Mouse (Mus musculus) ZHBTc4 (cell line): ENCODE data around the gene Wnt8b.

Source experiments
- DNase-seq: peaks from one replicate; pipeline ENCODE4 v3.0.0-alpha.2; 2011; ENCODE audit warnings: low read depth, low spot score

Wnt8b gene

DNA sequence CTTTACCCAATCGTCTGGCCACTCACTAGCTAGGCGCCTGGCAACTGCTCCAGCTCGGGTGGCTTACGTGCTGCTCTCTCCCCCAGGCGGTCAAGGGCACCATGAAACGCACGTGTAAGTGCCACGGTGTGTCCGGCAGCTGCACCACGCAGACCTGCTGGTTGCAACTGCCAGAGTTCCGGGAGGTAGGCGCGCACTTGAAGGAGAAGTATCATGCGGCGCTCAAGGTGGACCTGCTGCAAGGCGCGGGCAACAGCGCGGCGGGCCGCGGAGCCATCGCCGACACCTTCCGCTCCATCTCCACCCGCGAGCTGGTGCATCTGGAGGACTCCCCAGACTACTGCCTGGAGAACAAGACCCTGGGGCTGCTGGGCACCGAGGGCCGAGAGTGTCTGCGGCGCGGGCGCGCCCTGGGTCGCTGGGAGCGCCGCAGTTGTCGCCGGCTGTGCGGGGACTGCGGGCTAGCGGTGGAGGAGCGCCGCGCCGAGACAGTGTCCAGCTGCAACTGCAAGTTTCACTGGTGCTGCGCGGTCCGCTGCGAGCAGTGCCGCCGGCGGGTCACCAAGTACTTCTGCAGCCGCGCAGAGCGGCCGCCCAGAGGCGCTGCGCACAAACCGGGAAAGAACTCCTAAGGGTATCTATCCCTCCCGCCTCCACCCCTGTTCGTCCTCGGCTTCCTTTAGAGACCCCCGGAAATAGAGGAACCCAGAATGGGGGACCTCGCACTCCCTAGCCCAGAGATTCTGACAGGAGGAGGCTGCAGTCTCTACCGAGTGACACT is 18.4 kb downstream of the Wnt8b start:
- DNase-seq = peak; percentile 57

DNA sequence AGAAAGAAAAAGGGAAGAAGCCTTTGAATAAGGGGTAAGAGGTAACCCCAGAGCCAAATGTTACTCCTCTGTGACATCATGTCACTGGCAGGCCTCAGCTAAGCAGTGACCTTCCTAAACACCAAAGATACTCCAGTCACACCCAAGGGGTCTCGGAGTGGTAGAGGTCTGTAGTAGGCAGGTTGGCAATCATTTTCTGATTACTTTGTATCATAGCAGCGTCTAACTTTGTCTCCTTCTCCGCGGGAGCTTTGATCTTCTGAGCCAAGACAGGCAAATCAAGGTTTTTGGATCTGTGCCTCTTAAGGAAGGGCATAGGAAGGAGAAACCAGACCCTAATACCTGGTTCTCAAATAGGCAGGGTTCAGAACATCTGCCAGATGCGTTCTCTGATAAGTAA is 19.3 kb downstream of the Wnt8b start:
- no peak for DNase-seq

DNA sequence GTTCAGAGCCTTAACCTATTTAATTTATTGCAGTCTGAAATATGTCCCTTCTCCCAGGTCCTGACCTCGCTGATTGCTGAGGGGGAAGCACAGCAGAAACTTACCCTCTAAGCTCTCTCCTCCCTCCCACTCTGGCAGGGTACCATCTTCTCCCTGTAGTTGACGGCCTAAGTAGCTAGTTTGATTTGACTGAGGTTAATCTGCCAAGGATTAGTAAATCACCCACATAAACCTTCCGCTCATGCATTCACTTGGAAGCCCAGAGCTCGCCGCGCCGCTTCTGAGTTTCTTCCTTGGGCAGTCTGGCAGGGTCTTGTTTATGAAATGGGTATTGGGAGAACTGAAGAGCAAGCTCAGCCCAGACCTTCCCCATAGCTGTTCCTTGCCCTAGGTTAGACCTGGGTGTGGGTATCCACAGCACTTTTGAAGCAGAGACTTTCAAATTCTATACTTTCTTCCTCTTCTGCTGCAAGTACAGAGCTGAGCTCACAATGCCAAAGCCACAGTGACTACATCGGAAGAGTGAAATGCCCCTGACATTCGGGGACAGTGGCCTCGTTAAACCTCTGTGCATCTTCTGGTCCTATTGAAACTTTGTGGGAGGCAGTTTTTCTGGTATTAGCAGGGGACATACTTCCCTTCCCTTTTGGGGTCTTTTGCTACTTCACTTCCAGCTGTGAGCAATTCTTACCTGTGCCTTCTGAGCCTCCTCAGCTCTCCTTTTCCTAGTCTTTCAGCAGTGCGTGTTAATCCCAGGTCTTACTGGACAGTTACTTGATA is 20.0 kb downstream of the Wnt8b start:
- DNase-seq = no peak

DNA sequence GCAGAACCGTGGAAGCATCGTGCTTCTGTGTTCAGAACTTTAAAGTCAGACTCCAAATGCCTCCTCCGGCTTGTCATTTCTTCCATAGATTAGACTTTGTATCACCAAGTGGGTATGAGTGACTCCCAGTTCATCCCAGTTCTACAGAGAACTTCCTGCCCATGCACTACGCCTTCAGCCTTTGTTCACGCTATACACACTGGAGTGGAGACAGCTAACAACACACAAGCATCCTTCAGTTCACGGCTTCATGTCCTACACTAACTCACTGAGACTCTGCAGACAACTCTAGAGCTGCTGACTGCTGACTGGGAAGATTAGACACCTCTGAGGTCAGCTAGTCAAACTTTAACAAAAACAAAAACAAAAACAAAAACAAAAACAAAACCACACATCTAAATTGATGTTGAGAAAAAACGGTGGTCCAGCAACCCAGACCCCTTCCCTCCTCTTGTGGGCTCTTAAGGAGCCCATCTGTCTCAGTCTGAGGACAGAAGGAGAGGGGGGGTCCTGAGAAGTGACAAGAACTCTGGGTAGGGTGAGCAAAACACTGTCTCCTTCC is 20.7 kb downstream of the Wnt8b start:
- DNase-seq = no peak

DNA sequence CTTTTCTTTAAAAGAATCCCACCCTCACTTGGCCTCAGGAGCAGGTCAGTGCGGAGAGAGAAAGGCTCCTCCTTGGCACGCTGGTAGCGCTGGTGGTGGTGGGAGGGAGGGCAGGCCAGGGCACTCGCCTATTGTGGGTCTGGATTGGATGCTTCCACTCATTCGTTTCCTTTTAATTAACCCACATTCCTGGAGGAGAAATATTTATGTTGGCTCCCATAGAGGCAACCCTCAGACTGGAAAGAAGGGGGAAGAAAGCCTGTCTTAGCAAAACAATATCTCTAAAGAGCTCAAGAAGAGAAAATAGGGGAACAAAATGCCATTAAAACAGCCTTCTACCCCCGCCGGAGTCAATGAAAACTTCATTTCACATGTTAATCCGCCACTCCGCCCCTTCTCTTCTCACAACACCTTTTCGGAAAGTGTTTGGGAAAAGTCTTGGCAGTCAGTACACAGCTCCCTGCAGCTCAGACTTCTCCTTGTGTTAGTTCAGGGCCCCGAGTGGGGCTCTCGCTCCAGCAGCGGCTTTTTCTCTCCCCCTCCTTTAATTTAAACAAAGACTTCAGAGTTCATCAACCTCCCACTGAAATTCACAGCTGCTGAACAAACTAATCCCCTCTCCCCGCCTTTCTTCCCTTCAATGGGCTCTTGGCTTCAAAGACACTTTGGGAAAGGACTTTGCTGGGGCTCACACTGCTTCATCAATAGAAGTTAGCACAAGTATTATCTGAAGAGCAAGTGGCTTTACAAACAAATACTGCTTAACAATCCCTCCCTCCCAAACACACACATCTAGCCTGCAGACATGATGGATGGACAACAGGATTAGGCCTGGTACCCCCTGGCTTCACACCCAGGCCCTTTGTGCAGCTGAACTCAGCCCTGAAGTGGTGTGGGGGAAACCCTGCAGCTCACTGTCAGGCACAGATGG is 21.5 kb downstream of the Wnt8b start:
- no peak for DNase-seq

DNA sequence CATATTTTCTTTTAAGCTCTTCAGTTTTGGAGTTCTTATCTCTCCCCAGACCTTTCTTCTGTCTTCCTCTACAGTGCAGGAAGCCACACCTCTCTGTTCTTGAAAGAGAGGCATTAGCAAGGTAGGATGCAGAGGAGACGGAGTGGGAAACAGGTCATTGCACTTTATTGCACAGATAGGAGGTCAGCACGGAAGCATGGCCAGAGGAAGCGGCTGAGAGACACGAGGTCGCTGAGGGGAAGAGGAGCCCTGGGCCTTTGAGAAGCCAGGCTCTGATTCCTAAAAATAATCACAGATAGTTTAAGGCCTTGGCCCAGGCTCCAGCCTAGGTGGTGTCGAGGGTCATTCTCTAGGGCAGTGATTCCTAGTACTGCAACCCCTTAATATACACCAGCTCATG is 22.5 kb downstream of the Wnt8b start:
- no peak for DNase-seq

DNA sequence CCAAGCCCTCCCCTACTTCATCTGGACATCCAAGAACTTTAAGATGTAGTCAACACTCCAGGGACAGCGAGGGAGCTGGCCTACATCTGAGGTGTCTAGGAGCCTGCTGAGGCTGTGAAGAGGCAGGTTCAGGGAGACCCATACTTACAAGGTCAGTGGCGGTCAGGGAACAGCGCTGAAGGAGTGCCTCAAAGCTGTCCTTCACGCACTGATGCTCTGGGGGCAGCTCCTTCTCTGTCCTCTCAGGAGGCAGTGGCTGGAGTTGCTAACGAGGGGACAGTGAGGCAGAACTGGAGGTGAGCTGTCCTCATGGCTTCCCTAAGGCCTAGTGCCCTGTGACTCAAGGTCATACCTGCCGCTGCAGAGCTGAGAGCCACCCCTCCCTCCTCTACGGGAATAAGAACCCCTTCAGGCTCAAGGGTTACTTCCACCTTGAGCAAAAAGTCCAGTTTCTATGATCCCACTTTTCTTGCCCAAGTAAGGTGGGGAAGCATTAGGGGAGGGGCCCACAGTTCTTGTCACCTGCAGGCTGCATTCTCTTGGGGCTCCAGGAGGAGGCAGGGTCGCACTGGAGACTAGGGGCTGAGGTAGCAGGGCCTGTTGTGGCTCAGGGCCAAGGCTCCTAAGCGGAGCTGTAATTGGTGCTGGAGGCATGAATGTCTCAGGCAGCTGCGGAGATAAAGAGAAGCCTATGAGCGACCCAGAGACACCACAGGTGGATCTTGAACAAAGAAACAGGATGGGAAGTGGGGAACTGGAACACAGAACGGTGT is 24.9 kb downstream of the Wnt8b start:
- DNase-seq = peak; percentile 87

DNA sequence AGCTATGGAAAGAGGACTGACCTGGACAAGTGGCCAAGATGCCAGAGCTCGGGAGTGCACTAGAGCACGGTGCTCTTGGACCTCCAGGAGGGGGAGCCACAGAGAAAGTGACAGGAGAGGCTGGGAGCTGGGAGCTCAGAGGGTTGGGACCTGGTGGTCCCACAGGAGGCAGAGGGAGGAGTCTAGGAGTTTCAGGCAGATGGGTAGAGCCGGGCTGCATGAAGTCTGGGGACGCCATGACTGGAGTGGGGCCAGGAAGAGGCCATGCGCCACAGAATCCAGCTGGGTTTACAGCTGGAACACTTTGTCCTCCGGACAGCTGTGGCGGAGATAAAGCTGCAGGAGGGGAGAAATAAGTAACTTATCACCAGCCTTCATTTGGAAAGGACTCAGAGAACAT is 25.9 kb downstream of the Wnt8b start:
- peak; percentile 83 for DNase-seq

DNA sequence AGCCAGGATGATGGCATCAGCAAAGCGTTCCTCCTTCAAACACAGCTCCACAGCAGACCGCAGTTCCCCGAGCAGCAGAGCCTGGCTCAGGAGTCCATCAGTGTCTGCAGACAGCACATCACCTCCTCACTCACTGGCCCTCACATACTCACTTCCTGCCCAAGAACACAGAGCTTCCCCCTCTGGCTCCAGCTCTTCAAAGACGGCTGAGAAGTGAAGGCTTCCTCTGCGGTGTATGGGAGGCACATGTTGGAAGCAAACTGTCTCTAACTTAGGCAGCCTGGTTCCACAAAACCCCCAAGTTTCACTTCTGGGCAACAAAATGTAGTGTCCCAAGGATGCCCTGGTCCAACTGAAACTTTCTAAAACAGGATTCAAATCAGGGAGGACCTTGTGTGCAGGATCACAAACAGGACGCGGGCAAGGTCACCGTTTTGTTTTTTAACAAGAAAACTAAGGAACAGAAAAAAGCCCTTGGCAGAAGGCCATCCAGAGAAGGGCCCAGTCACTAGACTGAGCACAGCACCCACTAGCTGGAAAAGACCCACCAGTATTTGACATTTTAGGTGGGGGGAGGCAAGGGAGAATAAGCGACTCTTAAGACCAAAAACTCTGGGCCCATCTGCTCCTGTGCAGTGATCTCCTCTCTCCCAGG is 32.4 kb downstream of the Wnt8b start:
- DNase-seq = no peak

DNA sequence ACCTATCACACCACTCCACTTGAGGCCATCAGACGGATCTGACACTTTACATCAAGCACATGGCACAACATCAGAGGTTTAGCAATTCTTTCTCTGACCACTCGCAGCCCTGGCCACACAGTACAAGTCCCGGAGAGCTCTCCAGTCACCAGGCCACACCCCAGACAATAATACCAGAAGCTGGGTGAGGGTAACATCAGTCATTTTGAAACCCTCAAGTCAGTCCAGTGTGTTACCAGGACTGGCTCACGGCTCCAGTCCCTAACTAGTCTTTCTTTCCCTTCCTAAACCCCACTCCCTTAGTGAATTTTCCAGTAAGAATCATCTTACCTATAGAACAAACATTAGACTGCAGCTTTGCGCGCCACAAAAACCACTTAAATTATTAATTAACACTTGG is 36.7 kb downstream of the Wnt8b start:
- DNase-seq = no peak

DNA sequence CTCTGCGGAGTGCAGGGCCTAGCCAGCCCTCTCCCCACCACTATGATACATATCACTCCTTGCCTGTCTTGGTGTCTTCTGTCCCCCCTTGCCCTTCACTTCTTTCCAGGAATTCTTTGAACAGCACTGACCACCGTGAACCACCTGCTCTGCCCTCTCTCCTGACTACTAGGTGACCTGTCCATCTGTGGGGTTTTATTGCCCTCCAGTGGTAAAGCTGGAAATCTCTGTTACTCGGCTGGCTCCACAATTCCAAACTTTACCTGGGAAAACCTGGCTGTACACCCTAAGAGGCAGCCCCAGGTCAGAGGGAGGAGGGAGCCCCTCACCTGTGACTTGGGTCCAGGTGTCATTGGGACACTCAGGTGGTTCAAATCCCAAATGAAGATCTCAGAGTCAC is 42.1 kb downstream of the Wnt8b start:
- DNase-seq = no peak

DNA sequence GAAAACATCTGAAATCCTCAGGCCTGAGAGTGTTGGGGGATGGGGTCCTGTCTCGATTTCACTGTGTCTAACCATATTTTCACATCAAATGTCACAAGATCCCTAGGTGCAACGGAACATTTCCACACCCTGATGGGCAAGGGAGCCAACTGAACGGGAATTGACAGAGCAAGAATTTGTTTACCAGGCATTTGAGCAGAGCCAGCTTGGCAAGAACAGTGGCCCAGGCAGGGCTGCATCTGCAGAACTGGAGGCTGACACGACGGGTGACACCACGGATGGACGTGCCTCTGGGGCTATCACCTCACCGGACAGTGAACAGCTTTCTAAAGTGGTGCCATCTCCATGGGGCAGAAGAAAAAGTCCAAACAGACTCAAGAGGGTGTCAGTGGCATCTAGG is 44.1 kb downstream of the Wnt8b start:
- DNase-seq = no peak

DNA sequence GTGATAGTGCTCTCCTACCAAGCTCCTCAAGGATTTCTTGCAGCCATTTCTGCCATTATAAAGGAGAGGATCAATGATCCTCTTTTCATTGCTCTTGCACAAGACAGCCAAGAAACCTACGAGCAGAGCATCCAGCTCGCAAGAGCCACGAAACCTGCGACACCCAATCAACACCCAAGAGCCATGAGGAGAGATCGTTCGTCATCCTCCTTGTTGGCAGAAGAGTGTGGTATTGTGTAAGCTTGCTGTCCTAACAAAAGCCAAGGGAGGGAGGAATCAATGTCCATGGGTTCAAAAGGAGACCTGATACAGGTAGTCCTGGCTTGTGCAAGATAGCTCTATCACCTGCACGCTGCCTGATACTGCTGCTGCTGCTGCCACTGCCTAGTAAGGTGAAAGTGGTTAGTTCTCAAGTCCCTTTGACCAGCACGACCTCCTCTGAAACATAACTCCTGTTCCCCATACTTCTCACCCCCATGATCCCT is 49.5 kb downstream of the Wnt8b start:
- DNase-seq = no peak

DNA sequence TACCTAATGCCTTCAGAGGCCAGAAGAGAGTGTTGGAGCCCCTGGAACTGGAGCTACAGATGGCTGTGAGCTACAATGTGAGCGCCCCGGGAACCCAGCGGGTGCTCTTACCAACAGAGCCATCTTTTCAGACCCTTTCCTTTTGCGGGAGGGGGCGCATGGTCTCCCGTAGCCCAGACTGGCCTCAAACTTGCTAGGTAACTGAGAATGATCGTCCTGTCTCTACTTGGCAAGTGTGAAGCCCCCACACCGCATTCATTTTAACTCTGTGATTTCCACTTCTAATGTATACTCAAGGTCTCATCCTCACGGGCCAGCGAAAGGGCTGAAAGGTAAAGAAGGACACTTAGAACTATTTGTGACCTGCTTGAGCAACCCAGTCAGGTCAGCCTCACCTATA is 51.1 kb downstream of the Wnt8b start:
- DNase-seq = no peak

DNA sequence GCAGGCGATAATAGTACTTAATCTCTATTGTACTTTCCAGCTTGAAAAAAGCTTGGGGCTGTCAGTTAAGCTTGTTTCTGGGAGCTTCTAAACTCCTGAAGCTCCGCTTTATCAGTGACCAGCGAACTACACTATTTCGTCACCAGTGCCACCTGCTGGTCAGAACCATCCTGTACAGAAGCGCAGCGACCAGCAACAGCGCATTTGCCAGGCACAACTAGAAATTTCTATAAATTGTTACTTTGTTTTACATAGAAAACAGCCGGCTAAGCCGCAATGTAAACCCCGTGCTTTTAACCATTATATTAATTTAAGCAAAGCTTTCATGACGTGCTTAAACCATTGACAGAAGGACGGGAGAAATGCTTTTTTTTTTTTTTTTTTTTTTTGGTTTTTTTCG is 51.5 kb downstream of the Wnt8b start:
- peak; percentile 86 for DNase-seq

DNA sequence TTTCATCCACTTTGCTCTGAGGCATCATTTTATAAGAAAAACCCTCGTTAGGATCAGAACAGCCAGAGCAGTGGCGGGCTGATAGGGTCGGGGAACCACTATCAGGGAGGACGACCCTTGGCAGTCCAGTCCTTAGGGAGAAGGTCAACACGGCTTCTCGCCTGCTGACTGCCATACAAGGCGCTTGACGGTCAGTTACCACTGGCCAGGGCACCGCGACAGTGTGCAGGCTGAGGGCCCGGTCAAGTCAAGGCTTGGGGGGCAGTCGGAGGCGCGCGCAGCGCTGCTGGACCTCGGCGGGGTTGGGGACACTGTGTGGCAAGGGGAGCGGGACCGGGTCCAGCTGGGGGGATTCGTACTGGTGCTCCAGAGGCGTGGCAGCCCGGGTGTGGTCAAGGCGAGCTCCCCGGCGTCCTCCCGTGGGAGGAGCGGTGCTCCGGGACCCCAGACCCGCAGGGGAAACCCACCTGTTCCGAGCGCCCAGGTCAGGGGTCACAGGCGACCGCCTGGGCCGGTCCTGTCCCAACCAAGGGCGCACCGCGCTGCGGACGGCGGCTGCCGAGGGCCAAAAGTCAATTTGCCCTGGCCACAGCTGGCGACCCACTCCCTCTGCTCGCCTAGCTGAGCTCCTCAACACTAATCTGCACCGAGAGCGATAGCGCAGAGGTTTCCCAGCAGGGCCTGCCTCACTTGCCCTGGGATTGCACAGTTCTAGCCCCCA is 52.2 kb downstream of the Wnt8b start, which contains the start of gene Sec31b:
TSS of gene Sec31b (minus strand) at position 544 of the 721 bp plus-strand sequence.
- peak; percentile 66 for DNase-seq

DNA sequence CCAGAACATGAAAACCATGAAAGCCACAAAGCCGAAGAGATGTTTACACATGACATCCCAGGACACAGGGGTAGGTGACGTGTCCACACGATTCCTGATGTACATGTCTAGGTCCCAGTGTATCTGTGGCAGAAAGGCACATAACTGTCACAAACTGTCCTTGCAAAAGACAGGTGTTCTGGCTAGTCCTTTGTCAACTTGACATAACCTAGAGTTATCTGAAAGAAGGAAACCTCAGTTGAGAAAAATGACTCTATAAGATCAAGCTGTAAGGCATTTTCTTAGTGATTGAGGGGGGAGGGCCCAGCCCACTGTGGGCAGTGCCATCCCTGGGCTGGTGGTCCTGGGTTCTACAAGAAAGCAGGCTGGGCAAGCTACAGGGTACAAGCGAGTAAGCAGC is 59.5 kb downstream of the Wnt8b start, which contains the start of gene Gm20538:
TSS of gene Gm20538 (minus strand) at position 101 of the 400 bp plus-strand sequence.
- no peak for DNase-seq

DNA sequence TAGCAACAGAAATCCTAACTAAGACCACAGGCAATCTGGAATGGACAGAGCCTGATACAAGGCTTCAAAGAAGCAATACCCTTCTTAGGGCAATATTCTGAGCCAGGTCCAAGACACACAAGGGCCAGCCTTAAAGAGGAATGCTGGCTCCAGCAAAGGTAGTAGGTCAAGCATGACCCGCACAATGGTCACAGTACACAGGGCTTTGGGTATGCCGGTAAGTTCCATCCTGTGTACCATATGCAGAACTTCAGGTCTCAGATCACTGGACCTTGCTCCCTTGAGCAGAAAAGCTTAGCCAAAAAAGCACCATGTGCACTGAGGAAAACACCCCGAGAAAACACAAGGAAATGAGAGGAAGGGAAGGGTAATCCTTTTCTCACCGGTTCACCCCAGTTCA is 60.0 kb downstream of the Wnt8b start:
- DNase-seq = no peak

DNA sequence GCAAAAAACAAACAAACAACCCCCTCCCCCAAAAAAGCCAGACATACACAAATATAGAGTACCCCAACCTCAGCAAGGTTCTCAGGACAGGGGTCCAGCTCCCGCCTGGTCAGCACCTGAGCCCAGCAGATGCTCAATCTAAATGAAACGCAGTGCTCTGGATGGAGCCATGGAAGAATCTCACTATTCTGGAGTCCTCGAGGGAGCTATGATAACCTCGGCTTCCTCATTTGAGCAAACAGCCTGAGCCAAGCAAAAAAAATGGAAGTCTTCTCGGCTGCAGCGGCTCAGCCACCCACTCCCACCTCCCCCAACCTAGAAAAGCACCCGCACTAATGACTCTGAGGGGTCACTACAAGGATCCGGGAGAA is 61.2 kb downstream of the Wnt8b start:
- no peak for DNase-seq
